Mouse (Mus musculus): ENCODE data around the gene Fggy.

DNA sequence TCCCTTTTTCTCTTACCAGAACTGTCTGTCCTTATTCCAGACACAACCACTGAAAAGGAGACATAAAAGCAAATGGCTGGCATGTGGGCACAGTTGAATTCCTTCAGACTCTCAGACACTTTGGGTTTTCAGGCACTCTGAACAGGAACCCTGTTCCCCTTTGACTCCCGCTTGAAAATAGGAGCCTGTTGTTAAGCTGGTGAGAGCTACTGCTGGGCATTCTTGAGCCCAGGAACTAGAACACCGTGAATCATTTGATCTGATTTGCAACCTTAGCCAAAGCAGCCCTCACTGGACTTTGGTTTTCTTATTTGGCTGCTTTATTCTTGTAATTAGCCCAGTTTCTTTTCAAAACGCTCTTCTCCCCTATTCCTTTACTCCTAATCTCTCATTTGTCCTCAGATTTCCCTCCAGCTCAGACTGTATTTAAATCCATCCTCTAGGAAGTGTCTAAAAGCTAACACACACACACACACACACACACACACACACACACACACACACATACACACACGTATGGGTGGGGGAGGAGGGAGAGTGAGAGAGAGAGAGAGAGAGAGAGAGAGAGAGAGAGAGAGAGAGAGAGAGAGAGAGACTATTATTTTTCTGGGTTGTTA is 96.1 kb downstream of the Fggy start:
- TF ChIP-seq CTCF (IDR thresholded peaks at IDR 0.05; ENCODE audit: low read depth), result no peak
- no peak for TF ChIP-seq EP300 (IDR thresholded peaks at IDR 0.05; ENCODE audit: low read depth)

All from liver, embryonic 14.5 days (tissue).